In genomic region chr9:70237561-70237960, GRCm38 (mm10) we compare ENCODE assay signal across 15 mouse cellular contexts. TPM values are rescaled to one million over a fixed set of nuclear protein-coding genes. Genes with fewer than 3 reads are reported as not detected.
DNase-seq lines count a peak whose midpoint lies in the region; ATAC-seq lines count a peak whose summit lies in the region.
"Had no signal": no experiment of that assay in that cellular context is flagged by ENCODE, and none has a peak within 500 bp of the region (broad histone marks: within the 10 kb centered on the region; RNA-seq: fewer than 3 reads in every experiment).

No protein-coding gene starts in this region.

- H3K4me3 ChIP-seq in heart, embryonic 11.5 days (ENCODE audit: low read depth, low read length): no peak overlapping the region
- H3K4me3 ChIP-seq in megakaryocyte, embryonic 14.5 days (replicated peaks): peak overlapping the region; percentile 72
- H3K4me3 ChIP-seq: erythroblast, embryonic 14.5 days; midbrain, embryonic 15.5 days had no signal

- 28% methylated on average over 2 of the region's 2 CpGs for WGBS in heart, embryonic 11.5 days (ENCODE audit: insufficient replicate concordance)

- H3K4me1 ChIP-seq in heart, embryonic 11.5 days (ENCODE audit: control insufficient read depth, insufficient read depth, low read length): peaks cover 14% of the 10 kb centered on the region
- peaks cover 81% of the 10 kb centered on the region for H3K4me1 ChIP-seq in megakaryocyte, embryonic 14.5 days
- H3K4me1 ChIP-seq: midbrain, embryonic 15.5 days had no signal

- H3K9ac ChIP-seq in heart, embryonic 11.5 days (ENCODE audit: low read depth, low read length): no peak overlapping the region
- H3K9ac ChIP-seq: midbrain, embryonic 15.5 days had no signal

- DNase-seq in heart, adult 11 months: peak; percentile 86
- peak; percentile 87 for DNase-seq in 416B (ENCODE audit: low read depth)
- peak; percentile 43 for DNase-seq in induced T-regulatory cell, adult 2 months (ENCODE audit: low read depth)
- DNase-seq in embryo, embryonic 10.5 days (ENCODE audit: low spot score): no peak
- no peak for DNase-seq in urinary bladder, postnatal 14 days (ENCODE audit: low spot score)
- DNase-seq: cerebellum, postnatal 14 days; heart, postnatal 4 days; kidney, postnatal 14 days; thymus, adult 2 months had no signal

- no peaks in the 10 kb centered on the region for H3K27me3 ChIP-seq in heart, embryonic 11.5 days (ENCODE audit: control insufficient read depth, insufficient read depth, low read length)
- no peaks in the 10 kb centered on the region for H3K27me3 ChIP-seq in megakaryocyte, embryonic 14.5 days (replicated peaks)
- H3K27me3 ChIP-seq: midbrain, embryonic 15.5 days had no signal

- H3K9me3 ChIP-seq in heart, embryonic 11.5 days (replicated peaks; ENCODE audit: control insufficient read depth, low read length): no peaks in the 10 kb centered on the region
- no peaks in the 10 kb centered on the region for H3K9me3 ChIP-seq in megakaryocyte, embryonic 14.5 days
- H3K9me3 ChIP-seq: midbrain, embryonic 15.5 days had no signal

- no peak for ATAC-seq in heart, embryonic 11.5 days (replicated peaks; ENCODE audit: insufficient number of reproducible peaks, low FRiP score, low TSS enrichment)
- ATAC-seq in monocyte, adult 5-6 weeks (replicated peaks; ENCODE audit: insufficient number of reproducible peaks, low FRiP score, low TSS enrichment, poor library complexity, severe bottlenecking): no peak; the same call in 1 of the 2 replicates
- ATAC-seq: midbrain, embryonic 15.5 days had no signal

- H3K36me3 ChIP-seq in heart, embryonic 11.5 days (ENCODE audit: control insufficient read depth, insufficient read depth, low read length): no peaks in the 10 kb centered on the region
- H3K36me3 ChIP-seq in megakaryocyte, embryonic 14.5 days (replicated peaks; ENCODE audit: low read length): peaks cover 9% of the 10 kb centered on the region
- H3K36me3 ChIP-seq: midbrain, embryonic 15.5 days had no signal

- no peak overlapping the region for H3K4me2 ChIP-seq in heart, embryonic 11.5 days
- H3K4me2 ChIP-seq: liver, embryonic 11.5 days; midbrain, embryonic 15.5 days had no signal

- no peak overlapping the region for H3K27ac ChIP-seq in heart, embryonic 11.5 days (ENCODE audit: low read depth, low read length)
- H3K27ac ChIP-seq: midbrain, embryonic 15.5 days had no signal

RNA-seq across cellular contexts. Expression of gene Myo1e, which starts 30.4 kb away (rescaled TPM):
- polyA plus RNA-seq in heart, embryonic 11.5 days (2014; fragmentation: Nextera tagmentation; extraction: Ambion mirVana): 10.7 and 11.2 TPM in 2 replicates
- 7.1 and 16.7 TPM in 2 replicates for polyA plus RNA-seq in megakaryocyte, embryonic 14.5 days (2012; ENCODE audit: insufficient read depth, low replicate concordance)
- 14.9 to 33.2 TPM (median 17.7 TPM) in 3 replicates for total RNA-seq in monocyte, adult 5-6 weeks (2017)

Comparison
In these comparisons a context has a peak if more than half of its experiments do, and no peak if none do; other contexts are left out.
1. DNase-seq: peak in heart, adult 11 months (single experiment), 416B (single experiment) and induced T-regulatory cell, adult 2 months (single experiment); none in embryo, embryonic 10.5 days (single experiment) and urinary bladder, postnatal 14 days (single experiment).